Mouse (Mus musculus): ENCODE data around the gene Acot8.

- TF ChIP-seq CTCF (IDR thresholded peaks at IDR 0.05; ENCODE audit: low read depth, low read length) (no peak), TAL1 (conservative IDR thresholded peaks at IDR 0.05; ENCODE audit: low read depth, low read length) (no peak), POLR2AphosphoS5 (IDR thresholded peaks at IDR 0.05; ENCODE audit: insufficient replicate concordance, low read depth, low read length) (no peak), GATA1 (IDR thresholded peaks at IDR 0.05; ENCODE audit: borderline replicate concordance, low read length) (no peak)
These were observed 58.0 kb downstream of the Acot8 start for GRCm38 (mm10) chr2:164746693-164747092.
